Mouse (Mus musculus): ENCODE data around the gene Gm1604a.
A peak's percentile ranks its signal among the peaks of the same experiment; 100 is the strongest.
"Not testable (repeated sequence)": the region's sequence is repeated elsewhere in the genome, so short reads cannot be mapped to it uniquely, and the experiment has no call there.

Gm1604a gene

GRCm38 (mm10) chr17:7025257-7025656 lies at the start of gene Gm1604a:
TSS of gene Gm1604a (plus strand) at chr17:7025568.
- DNase-seq (ENCODE audit: low spot score) = not testable (repeated sequence)

GRCm38 (mm10) chr17:6978287-6979248 lies 46.8 kb upstream of the Gm1604a start, which contains the start of gene Gm49721:
TSS of gene Gm49721 (plus strand) at chr17:6978904.
- peak; percentile 38 for DNase-seq (ENCODE audit: low spot score)

GRCm38 (mm10) chr17:6979380-6979779 lies 46.0 kb upstream of the Gm1604a start:
- DNase-seq (ENCODE audit: low spot score) = not testable (repeated sequence)

GRCm38 (mm10) chr17:6980144-6980543 lies 45.2 kb upstream of the Gm1604a start:
- not testable (repeated sequence) for DNase-seq (ENCODE audit: low spot score)

GRCm38 (mm10) chr17:6986118-6986517 lies 39.2 kb upstream of the Gm1604a start:
- not testable (repeated sequence) for DNase-seq (ENCODE audit: low spot score)

- DNase-seq (ENCODE audit: low spot score) = not testable (repeated sequence)
These were observed 29.9 kb upstream of the Gm1604a start for GRCm38 (mm10) chr17:6995504-6995903.

GRCm38 (mm10) chr17:6996826-6997225 lies 28.5 kb upstream of the Gm1604a start:
- not testable (repeated sequence) for DNase-seq (ENCODE audit: low spot score)

GRCm38 (mm10) chr17:6997778-6998490 lies 27.4 kb upstream of the Gm1604a start:
- DNase-seq (ENCODE audit: low spot score) = not testable (repeated sequence)

- not testable (repeated sequence) for DNase-seq (ENCODE audit: low spot score)
These were observed 23.4 kb upstream of the Gm1604a start for GRCm38 (mm10) chr17:7001790-7002585.

GRCm38 (mm10) chr17:7003392-7003791 lies 22.0 kb upstream of the Gm1604a start:
- not testable (repeated sequence) for DNase-seq (ENCODE audit: low spot score)

- not testable (repeated sequence) for DNase-seq (ENCODE audit: low spot score)
These were observed 19.7 kb upstream of the Gm1604a start for GRCm38 (mm10) chr17:7005646-7006045.

- not testable (repeated sequence) for DNase-seq (ENCODE audit: low spot score)
These were observed 16.5 kb upstream of the Gm1604a start for GRCm38 (mm10) chr17:7008885-7009284.

- not testable (repeated sequence) for DNase-seq (ENCODE audit: low spot score)
These were observed 15.9 kb upstream of the Gm1604a start for GRCm38 (mm10) chr17:7009440-7009839.

GRCm38 (mm10) chr17:7009901-7010300 lies 15.5 kb upstream of the Gm1604a start:
- not testable (repeated sequence) for DNase-seq (ENCODE audit: low spot score)

- DNase-seq (ENCODE audit: low spot score) = not testable (repeated sequence)
These were observed 11.2 kb upstream of the Gm1604a start for GRCm38 (mm10) chr17:7014190-7014589.

- not testable (repeated sequence) for DNase-seq (ENCODE audit: low spot score)
These were observed 487 bp downstream of the Gm1604a start for GRCm38 (mm10) chr17:7025764-7026346.

- DNase-seq (ENCODE audit: low spot score) = not testable (repeated sequence)
These were observed 4.8 kb downstream of the Gm1604a start for GRCm38 (mm10) chr17:7030204-7030603.

- DNase-seq (ENCODE audit: low spot score) = not testable (repeated sequence)
These were observed 5.3 kb downstream of the Gm1604a start for GRCm38 (mm10) chr17:7030622-7031174.

- not testable (repeated sequence) for DNase-seq (ENCODE audit: low spot score)
These were observed 8.1 kb downstream of the Gm1604a start for GRCm38 (mm10) chr17:7033192-7034166.

Data from ovary, postnatal 10 days (tissue).